Comparison of ENCODE assay signal across 8 mouse cellular contexts in the genomic region with DNA sequence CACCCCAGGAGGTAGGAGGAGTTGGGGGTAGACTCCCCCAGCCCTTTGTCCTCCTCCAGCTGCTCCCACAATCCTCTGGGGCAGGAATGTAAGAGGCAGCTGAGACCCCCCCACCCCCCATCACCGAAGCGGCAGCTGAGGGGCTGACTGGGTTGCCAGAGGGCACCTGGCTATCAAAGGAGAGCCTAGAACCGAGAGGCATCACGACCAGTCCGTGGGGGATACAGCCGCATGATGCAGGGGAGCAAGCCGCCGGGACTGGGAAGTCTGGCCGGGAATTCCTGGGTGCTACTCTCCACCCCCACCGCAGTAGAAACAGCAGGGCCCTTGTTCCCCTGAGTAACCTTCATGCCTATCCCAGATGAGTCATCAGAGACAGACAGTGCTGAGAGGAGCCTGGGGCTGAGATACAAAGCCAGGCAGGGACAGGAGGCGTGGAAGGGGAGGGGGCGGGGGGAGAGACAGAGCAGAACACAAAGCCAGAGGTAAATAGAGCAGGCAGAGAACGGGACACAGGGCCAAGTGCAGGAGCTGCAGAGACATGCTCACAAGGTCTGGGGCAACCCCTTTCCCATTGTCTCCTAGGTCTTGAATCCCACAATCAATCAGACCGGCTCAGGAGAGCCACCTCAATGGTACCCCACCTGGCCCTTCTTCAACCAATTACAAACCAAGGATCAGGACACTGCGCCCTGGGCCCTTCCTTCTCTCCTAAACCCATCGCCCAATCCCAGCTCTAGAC. TPM values are rescaled to one million over a fixed set of nuclear protein-coding genes. Genes with fewer than 3 reads are reported as not detected.
DNase-seq lines count a peak whose midpoint lies in the region; ATAC-seq and TF ChIP-seq lines count a peak whose summit lies in the region.

No protein-coding gene starts in this region.

- H3K27me3 ChIP-seq in forebrain, embryonic 16.5 days (replicated peaks; ENCODE audit: control insufficient read depth, insufficient read depth, low read length) = no peaks in the 10 kb centered on the region
- H3K27me3 ChIP-seq in kidney, embryonic 16.5 days (ENCODE audit: insufficient read depth, low read length) = no peaks in the 10 kb centered on the region
- peaks cover 58% of the 10 kb centered on the region for H3K27me3 ChIP-seq in liver, embryonic 14.5 days (ENCODE audit: control insufficient read depth, insufficient read depth, low read length)
- no peaks in the 10 kb centered on the region for H3K27me3 ChIP-seq in stomach, embryonic 15.5 days (replicated peaks)

- peak overlapping the region; percentile 78 for H3K9ac ChIP-seq in forebrain, embryonic 16.5 days (replicated peaks; ENCODE audit: low read depth, low read length)
- peak overlapping the region; percentile 67 for H3K9ac ChIP-seq in kidney, embryonic 16.5 days (replicated peaks; ENCODE audit: low read length)
- no peak overlapping the region for H3K9ac ChIP-seq in liver, embryonic 14.5 days (replicated peaks)
- H3K9ac ChIP-seq in stomach, embryonic 15.5 days = peak overlapping the region; percentile 29; the same call in 1 of the 2 replicates

- H3K4me2 ChIP-seq in forebrain, embryonic 16.5 days (ENCODE audit: low read length) = peak overlapping the region; percentile 90
- peak overlapping the region; percentile 55 for H3K4me2 ChIP-seq in kidney, embryonic 16.5 days (replicated peaks; ENCODE audit: low read depth, low read length)
- H3K4me2 ChIP-seq in liver, embryonic 14.5 days (ENCODE audit: low read depth) = no peak overlapping the region
- H3K4me2 ChIP-seq in stomach, embryonic 15.5 days = peak overlapping the region; percentile 81

- H3K4me1 ChIP-seq in forebrain, embryonic 16.5 days (replicated peaks; ENCODE audit: control insufficient read depth, insufficient read depth, low read length) = peaks cover 50% of the 10 kb centered on the region
- H3K4me1 ChIP-seq in kidney, embryonic 16.5 days (ENCODE audit: insufficient read depth, low read length) = peaks cover 50% of the 10 kb centered on the region
- H3K4me1 ChIP-seq in liver, embryonic 14.5 days (replicated peaks; ENCODE audit: control insufficient read depth in 2 of 2, insufficient read depth in 2 of 2, low read length in 1 of 2) = no peaks in the 10 kb centered on the region
- H3K4me1 ChIP-seq in stomach, embryonic 15.5 days = peaks cover 43% of the 10 kb centered on the region

- peak overlapping the region; percentile 51 for H3K4me3 ChIP-seq in forebrain, embryonic 16.5 days (replicated peaks; ENCODE audit: low read length)
- H3K4me3 ChIP-seq in kidney, embryonic 16.5 days (ENCODE audit: low read length) = peak overlapping the region; percentile 38
- H3K4me3 ChIP-seq in liver, embryonic 14.5 days (ENCODE audit: insufficient read depth in 1 of 2, low read depth in 2 of 2, low read length in 2 of 2) = no peak overlapping the region
- H3K4me3 ChIP-seq in stomach, embryonic 15.5 days (replicated peaks) = peak overlapping the region; percentile 37

- DNase-seq in ovary, adult 18-20 months (ENCODE audit: low spot score) = peak; percentile 70
- no peak for DNase-seq in ovary, postnatal 14 days (ENCODE audit: low spot score)
- peak; percentile 59 to 68 for DNase-seq in cerebellum, adult 18-20 months
- no peak for DNase-seq in liver, embryonic 14.5 days (ENCODE audit: low read depth in 3 of 3, low spot score in 3 of 3)
- no peak for DNase-seq in spleen, postnatal 36 days (ENCODE audit: low spot score in 2 of 2)

- peaks cover 9% of the 10 kb centered on the region for H3K36me3 ChIP-seq in forebrain, embryonic 16.5 days (ENCODE audit: control insufficient read depth, insufficient read depth)
- peaks cover 20% of the 10 kb centered on the region for H3K36me3 ChIP-seq in kidney, embryonic 16.5 days (ENCODE audit: insufficient read depth, low read length)
- H3K36me3 ChIP-seq in liver, embryonic 14.5 days (replicated peaks; ENCODE audit: control insufficient read depth, insufficient read depth, low read depth) = no peaks in the 10 kb centered on the region
- H3K36me3 ChIP-seq in stomach, embryonic 15.5 days = peaks cover 19% of the 10 kb centered on the region

- ATAC-seq in forebrain, embryonic 16.5 days = peak; percentile 57
- 0 out of 2 replicates have a peak, but pooled peaks have one; percentile 4 for ATAC-seq in kidney, embryonic 16.5 days (ENCODE audit: low FRiP score, low TSS enrichment)
- ATAC-seq in liver, embryonic 14.5 days (ENCODE audit: insufficient read depth) = peak; percentile 27; the same call in 1 of the 2 replicates
- ATAC-seq in stomach, embryonic 15.5 days (ENCODE audit: insufficient read depth, low FRiP score, low read depth) = peak; percentile 45

- no peak for TF ChIP-seq CTCF in liver, embryonic 14.5 days (IDR thresholded peaks at IDR 0.05; ENCODE audit: low read depth)

- WGBS in forebrain, embryonic 16.5 days = under 1% methylated on average over 16 of the region's 16 CpGs
- WGBS in kidney, embryonic 16.5 days = 6% methylated on average over 16 of the region's 16 CpGs
- WGBS in liver, embryonic 14.5 days (ENCODE audit: insufficient replicate concordance) = 10% methylated on average over 16 of the region's 16 CpGs
- 5% methylated on average over 16 of the region's 16 CpGs for WGBS in stomach, embryonic 15.5 days

- H3K27ac ChIP-seq in forebrain, embryonic 16.5 days (ENCODE audit: low read length) = peak overlapping the region; percentile 100
- H3K27ac ChIP-seq in kidney, embryonic 16.5 days (ENCODE audit: low read length) = peak overlapping the region; percentile 78
- H3K27ac ChIP-seq in liver, embryonic 14.5 days = no peak overlapping the region
- H3K27ac ChIP-seq in stomach, embryonic 15.5 days = peak overlapping the region; percentile 99

- TF ChIP-seq EP300 in liver, embryonic 14.5 days (IDR thresholded peaks at IDR 0.05; ENCODE audit: low read depth) = no peak

- no peaks in the 10 kb centered on the region for H3K9me3 ChIP-seq in forebrain, embryonic 16.5 days (ENCODE audit: control insufficient read depth, low read length)
- H3K9me3 ChIP-seq in kidney, embryonic 16.5 days (ENCODE audit: low read length) = peaks cover 6% of the 10 kb centered on the region
- no peaks in the 10 kb centered on the region; the same call in 1 of the 2 replicates for H3K9me3 ChIP-seq in liver, embryonic 14.5 days (ENCODE audit: control insufficient read depth, low read length)
- no peaks in the 10 kb centered on the region for H3K9me3 ChIP-seq in stomach, embryonic 15.5 days

RNA-seq across cellular contexts. Expression of gene Ddr1, which starts 6.5 kb away (rescaled TPM):
- polyA plus RNA-seq in forebrain, embryonic 16.5 days (2015; fragmentation: Nextera tagmentation; extraction: Ambion mirVana) = 113 and 116 TPM in 2 replicates
- 107 and 108 TPM in 2 replicates for polyA plus RNA-seq in kidney, embryonic 16.5 days (2015; fragmentation: Nextera tagmentation; extraction: Ambion mirVana)
- polyA plus RNA-seq in liver, embryonic 14.5 days (2012; rRNA removed) = 1.1 TPM in 2 replicates
- 1.6 and 1.7 TPM in 2 replicates for polyA plus RNA-seq in liver, embryonic 14.5 days (2014; fragmentation: Nextera tagmentation; extraction: Ambion mirVana)
- polyA plus RNA-seq in stomach, embryonic 15.5 days (2015; fragmentation: Nextera tagmentation; extraction: Ambion mirVana) = 74.0 and 78.4 TPM in 2 replicates

RNA-seq across cellular contexts. Expression of gene Gtf2h4, which starts 24.4 kb away (rescaled TPM):
- 34.6 and 35.3 TPM in 2 replicates for polyA plus RNA-seq in forebrain, embryonic 16.5 days (2015; fragmentation: Nextera tagmentation; extraction: Ambion mirVana)
- polyA plus RNA-seq in kidney, embryonic 16.5 days (2015; fragmentation: Nextera tagmentation; extraction: Ambion mirVana) = 51.9 and 55.6 TPM in 2 replicates
- polyA plus RNA-seq in liver, embryonic 14.5 days (2012; rRNA removed) = 17.8 and 18.0 TPM in 2 replicates
- polyA plus RNA-seq in liver, embryonic 14.5 days (2014; fragmentation: Nextera tagmentation; extraction: Ambion mirVana) = 23.1 and 26.8 TPM in 2 replicates
- polyA plus RNA-seq in stomach, embryonic 15.5 days (2015; fragmentation: Nextera tagmentation; extraction: Ambion mirVana) = 36.3 and 39.9 TPM in 2 replicates

RNA-seq across cellular contexts. Expression of gene Vars2, which starts 30.5 kb away (rescaled TPM):
- 19.0 and 19.8 TPM in 2 replicates for polyA plus RNA-seq in forebrain, embryonic 16.5 days (2015; fragmentation: Nextera tagmentation; extraction: Ambion mirVana)
- 19.8 and 21.0 TPM in 2 replicates for polyA plus RNA-seq in kidney, embryonic 16.5 days (2015; fragmentation: Nextera tagmentation; extraction: Ambion mirVana)
- polyA plus RNA-seq in liver, embryonic 14.5 days (2012; rRNA removed) = 7.1 and 7.8 TPM in 2 replicates
- polyA plus RNA-seq in liver, embryonic 14.5 days (2014; fragmentation: Nextera tagmentation; extraction: Ambion mirVana) = 4.0 and 5.8 TPM in 2 replicates
- polyA plus RNA-seq in stomach, embryonic 15.5 days (2015; fragmentation: Nextera tagmentation; extraction: Ambion mirVana) = 18.6 and 21.5 TPM in 2 replicates

RNA-seq across cellular contexts. Expression of gene Mucl3, which starts 54.4 kb away (rescaled TPM):
- 0.08 TPM in 1 of 2 replicates, not detected in the other for polyA plus RNA-seq in forebrain, embryonic 16.5 days (2015; fragmentation: Nextera tagmentation; extraction: Ambion mirVana)
- 0.17 and 0.23 TPM in 2 replicates for polyA plus RNA-seq in kidney, embryonic 16.5 days (2015; fragmentation: Nextera tagmentation; extraction: Ambion mirVana)
- 0.02 TPM in 1 of 2 replicates, not detected in the other for polyA plus RNA-seq in liver, embryonic 14.5 days (2012; rRNA removed)
- not detected in 2 replicates for polyA plus RNA-seq in liver, embryonic 14.5 days (2014; fragmentation: Nextera tagmentation; extraction: Ambion mirVana)
- 19.5 and 29.5 TPM in 2 replicates for polyA plus RNA-seq in stomach, embryonic 15.5 days (2015; fragmentation: Nextera tagmentation; extraction: Ambion mirVana)

Comparison
In these comparisons a context has a peak if more than half of its experiments do, and no peak if none do; other contexts are left out.
1. DNase-seq: peak in ovary, adult 18-20 months (single experiment) and cerebellum, adult 18-20 months (2 of 2); none in ovary, postnatal 14 days (single experiment), liver, embryonic 14.5 days (0 of 3) and spleen, postnatal 36 days (0 of 2).
2. ATAC-seq: peak in every context shown above with its lines; median percentile 57 in forebrain, embryonic 16.5 days; 45 in stomach, embryonic 15.5 days; 27 in liver, embryonic 14.5 days; 4 in kidney, embryonic 16.5 days.
3. H3K4me3 ChIP-seq: peak in forebrain, embryonic 16.5 days (single experiment), kidney, embryonic 16.5 days (single experiment) and stomach, embryonic 15.5 days (single experiment); none in liver, embryonic 14.5 days (0 of 2).
4. RNA of gene Ddr1, which starts 6.5 kb away (polyA plus RNA-seq): 113 to 116 TPM in forebrain, embryonic 16.5 days, 107 to 108 TPM in kidney, embryonic 16.5 days and 74.0 to 78.4 TPM in stomach, embryonic 15.5 days; 1.1 to 1.7 TPM in liver, embryonic 14.5 days; every median in the first group is over 10 times any median in the second.